Mouse (Mus musculus) brain, embryonic 14.5 days (tissue): ENCODE measurements around the gene Sgo2b. TPM values are rescaled to one million over a fixed set of nuclear protein-coding genes. Genes with fewer than 3 reads are reported as not detected.
"Not testable (repeated sequence)": the region's sequence is repeated elsewhere in the genome, so short reads cannot be mapped to it uniquely, and the experiment has no call there.

Source experiments
- DNase-seq: peaks from one replicate; pipeline ENCODE4 v3.0.0-alpha.2; 2011; ENCODE audit warnings: low read depth
- CTCF ChIP-seq: fragments of 200-500 bp; IDR thresholded peaks from 2 replicates; pipeline ENCODE4 v1.5.1; 2012; ENCODE audit warnings: inconsistent platforms, mild to moderate bottlenecking, moderate library complexity, borderline replicate concordance; ENCODE audit not compliant: insufficient read depth, insufficient read length; ENCODE audit errors: extremely low read depth
- POLR2A ChIP-seq: fragments of 200-500 bp; IDR thresholded peaks from 2 replicates; pipeline ENCODE4 v1.6.1; 2012; ENCODE audit warnings: mild to moderate bottlenecking, inconsistent platforms, borderline replicate concordance; ENCODE audit not compliant: poor library complexity, insufficient read depth, insufficient read length, severe bottlenecking; ENCODE audit errors: extremely low read depth
- polyA plus RNA-seq: library from polyadenylated mRNA; depleted of rRNA; stranded (reverse); fragments of >200 nt; gene quantifications from 2 replicates; pipeline ENCODE4 v1.2.3, GENCODE M21; 2012; rRNA removed

The Sgo2b gene
- polyA plus RNA-seq = not detected in 2 replicates

- DNase-seq = peak; percentile 64
Measured at GRCm38 (mm10) chr8:63951626-63952377, at the start of gene Sgo2b. TSS of gene Sgo2b (minus strand) at chr8:63952248.

GRCm38 (mm10) chr8:63970612-63971391 lies 18.8 kb upstream of the Sgo2b start:
- DNase-seq = not testable (repeated sequence)

More at GRCm38 (mm10) chr8:63951626-63952377, at the start of gene Sgo2b:
- TF ChIP-seq POLR2A (no peak), CTCF (no peak)

GRCm38 (mm10) chr8:63961032-63961785 lies 9.2 kb upstream of the Sgo2b start:
- TF ChIP-seq CTCF = no peak
- TF ChIP-seq POLR2A = no peak
- DNase-seq = no peak

GRCm38 (mm10) chr8:63953802-63954201 lies 1.8 kb upstream of the Sgo2b start:
- DNase-seq = not testable (repeated sequence)

GRCm38 (mm10) chr8:63933171-63933570 lies 18.9 kb downstream of the Sgo2b start:
- TF ChIP-seq CTCF (no peak), POLR2A (no peak)
- no peak for DNase-seq

GRCm38 (mm10) chr8:63929301-63930097 lies 22.5 kb downstream of the Sgo2b start:
- DNase-seq = no peak
- no peak for TF ChIP-seq POLR2A
- TF ChIP-seq CTCF = no peak

GRCm38 (mm10) chr8:63921257-63921960 lies 30.6 kb downstream of the Sgo2b start:
- TF ChIP-seq CTCF = no peak
- no peak for DNase-seq

- no peak for TF ChIP-seq CTCF
- no peak for TF ChIP-seq POLR2A
Measured at GRCm38 (mm10) chr8:63895096-63895495, 57.0 kb downstream of the Sgo2b start.

GRCm38 (mm10) chr8:63878353-63878752 lies 73.7 kb downstream of the Sgo2b start:
- no peak for DNase-seq
- TF ChIP-seq POLR2A (no peak), CTCF (no peak)

More at GRCm38 (mm10) chr8:63895096-63895495, 57.0 kb downstream of the Sgo2b start:
- DNase-seq = no peak

- TF ChIP-seq CTCF (peak; percentile 30; the same call in 1 of the 2 replicates), POLR2A (no peak)
- DNase-seq = peak; percentile 91
Measured at GRCm38 (mm10) chr8:63877393-63877792, 74.7 kb downstream of the Sgo2b start.
